Mouse (Mus musculus) subcutaneous adipose tissue, adult 2 months (tissue): ENCODE results near the gene Tmigd3. TPM values are rescaled to one million over a fixed set of nuclear protein-coding genes. Genes with fewer than 3 reads are reported as not detected.

Experiments
- polyA plus RNA-seq: library from polyadenylated mRNA; depleted of rRNA; stranded (reverse); fragments of >200 nt; gene quantifications from 2 replicates; pipeline ENCODE4 v1.2.3, GENCODE M21; 2012; ENCODE audit warnings: low replicate concordance; rRNA removed

The Tmigd3 gene
- polyA plus RNA-seq = 0.60 and 1.8 TPM in 2 replicates

GRCm38 (mm10) chr3:105870558-105870957 lies at the start of gene Tmigd3, which contains the start of gene Adora3:
Gene Tmigd3, plus strand, starts transcription at chr3:105870903.
Gene Adora3, plus strand, starts transcription at chr3:105870858.

GRCm38 (mm10) chr3:105932240-105933071 lies 61.8 kb downstream of the Tmigd3 start, which contains the start of gene I830077J02Rik:
Gene I830077J02Rik, minus strand, starts transcription at chr3:105932664.

GRCm38 (mm10) chr3:105958974-105959580 lies 88.4 kb downstream of the Tmigd3 start, which contains the start of gene Wdr77:
Gene Wdr77, plus strand, starts transcription at chr3:105959369.

GRCm38 (mm10) chr3:105959999-105960398 lies 89.3 kb downstream of the Tmigd3 start, which contains the start of gene Atp5f1:
Gene Atp5f1, minus strand, starts transcription at chr3:105960099.

GRCm38 (mm10) chr3:105973411-105973810 lies 102.7 kb downstream of the Tmigd3 start, which contains the start of gene Ovgp1:
Gene Ovgp1, plus strand, starts transcription at chr3:105973711.

Other genes with a start within 250 kb of the Tmigd3 start
- gene Ddx20, start 183.3 kb upstream of the Tmigd3 start, polyA plus RNA-seq = 3.9 and 14.5 TPM in 2 replicates
- gene Inka2, start 166.3 kb upstream of the Tmigd3 start, polyA plus RNA-seq = 5.0 and 13.0 TPM in 2 replicates
- gene Rap1a, start 69.6 kb upstream of the Tmigd3 start, polyA plus RNA-seq = 9.7 and 19.3 TPM in 2 replicates
- gene Adora3, start within 50 bp of the Tmigd3 start, polyA plus RNA-seq = 0.32 and 2.4 TPM in 2 replicates
- 0.92 and 1.9 TPM in 2 replicates for gene I830077J02Rik, start 61.8 kb downstream of the Tmigd3 start, polyA plus RNA-seq
- 52.5 and 96.6 TPM in 2 replicates for gene Wdr77, start 88.5 kb downstream of the Tmigd3 start, polyA plus RNA-seq
- 121 and 147 TPM in 2 replicates for gene Atp5f1, start 89.2 kb downstream of the Tmigd3 start, polyA plus RNA-seq
- 1.3 and 2.7 TPM in 2 replicates for gene Ovgp1, start 102.8 kb downstream of the Tmigd3 start, polyA plus RNA-seq
- gene Pifo, start 143.7 kb downstream of the Tmigd3 start, polyA plus RNA-seq = not detected in 2 replicates
- gene Chil5, start 161.9 kb downstream of the Tmigd3 start, polyA plus RNA-seq = 0.40 TPM in 1 of 2 replicates, not detected in the other
- gene Chia1, start 242.3 kb downstream of the Tmigd3 start, polyA plus RNA-seq = 0.06 TPM in 2 replicates